Mouse (Mus musculus): ENCODE results near the gene 1110004F10Rik. TPM values are rescaled to one million over a fixed set of nuclear protein-coding genes. Genes with fewer than 3 reads are reported as not detected.

Gene 1110004F10Rik
- polyA plus RNA-seq, 1 experiment from 2014 or later: 395 TPM

DNA sequence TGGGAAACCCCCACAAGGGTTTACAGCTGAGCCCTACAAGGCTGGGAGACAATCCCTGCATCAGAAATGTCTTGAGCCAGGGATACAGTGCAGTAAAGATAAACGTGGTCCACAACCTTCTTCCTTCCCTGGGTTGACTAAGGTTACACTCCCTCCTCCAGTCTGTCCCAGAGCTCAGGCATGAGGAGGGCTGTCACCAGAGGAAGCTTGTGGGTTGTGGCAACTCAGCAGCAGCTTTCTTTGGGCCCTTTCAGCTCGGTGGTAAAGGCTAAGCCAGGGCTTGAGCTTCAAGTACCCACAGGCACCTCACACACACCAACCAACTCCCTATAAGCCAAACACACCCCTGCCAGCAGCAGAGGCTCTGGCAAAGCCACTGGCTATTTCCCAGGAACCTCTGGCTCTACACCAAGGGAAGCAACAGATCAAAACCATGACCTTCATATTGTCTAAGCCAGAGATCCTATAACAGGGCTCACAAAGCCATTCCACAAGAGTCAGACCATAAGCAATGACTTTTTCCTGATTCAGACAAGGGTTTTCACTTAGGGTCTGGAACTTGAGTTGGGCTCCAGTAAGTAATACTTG, 114.7 kb downstream of the 1110004F10Rik start:
- H3K36me3 ChIP-seq (ENCODE audit: control insufficient read depth, insufficient read depth, low read length): peaks cover 8% of the 10 kb centered on the region; the same call in 1 of the 2 replicates
- WGBS: 85% methylated on average over 2 of the region's 2 CpGs

More for the DNA sequence above, 114.7 kb downstream of the 1110004F10Rik start:
- no peaks in the 10 kb centered on the region for H3K4me1 ChIP-seq (ENCODE audit: control insufficient read depth, insufficient read depth, low read length)
- H3K9ac ChIP-seq (ENCODE audit: low read length): no peak overlapping the region
- no peaks in the 10 kb centered on the region for H3K9me3 ChIP-seq (ENCODE audit: control insufficient read depth, low read length)
- no peak overlapping the region for H3K4me3 ChIP-seq (ENCODE audit: low read depth, low read length)
- no peaks in the 10 kb centered on the region for H3K27me3 ChIP-seq (ENCODE audit: control insufficient read depth, insufficient read depth, low read length)
- H3K27ac ChIP-seq (ENCODE audit: low read depth, low read length): no peak overlapping the region
- ATAC-seq (ENCODE audit: low FRiP score): no peak
- no peak for DNase-seq (ENCODE audit: low spot score, missing footprints)
- H3K4me2 ChIP-seq: no peak overlapping the region

Other genes with a start within 250 kb of the 1110004F10Rik start
- gene Sox6, start 601 bp upstream of the 1110004F10Rik start, polyA plus RNA-seq (2014; fragmentation: Nextera tagmentation; extraction: Ambion mirVana): 40.1 and 42.7 TPM in 2 replicates
- 0.36 and 0.66 TPM in 2 replicates for gene Gm4353, start 45.2 kb downstream of the 1110004F10Rik start, polyA plus RNA-seq (2014; fragmentation: Nextera tagmentation; extraction: Ambion mirVana)

All from midbrain, embryonic 11.5 days (tissue).